Mouse (Mus musculus) kidney, embryonic 14.5 days (tissue): ENCODE measurements at regions not wholly inside any gene's neighbourhood (a gene's known extent, or its start where the extent isn't known, plus 50 kb on each side); places are given as distances from the start of the nearest gene placed in this dataset.

Experiments used
- ATAC-seq: fragments of 200-750 bp; cut with Nextera tagmentation; 2 replicates; pipeline ENCODE4 v1.8.0; 2017; ENCODE audit warnings: moderate number of reproducible peaks, mild to moderate bottlenecking, moderate TSS enrichment, moderate library complexity; ENCODE audit not compliant: low FRiP score, low TSS enrichment
- H3K27ac ChIP-seq: fragments of 300-500 bp; sonication (generic); 2 replicates; pipeline ENCODE4 v1.5.1; 2014; ENCODE audit warnings: low read depth, mild to moderate bottlenecking, low read length, moderate library complexity, mixed read lengths
- H3K27me3 ChIP-seq: fragments of 300-500 bp; sonication (generic); 2 replicates; pipeline ENCODE4 v1.6.1; 2014; ENCODE audit warnings: mild to moderate bottlenecking, low read length; ENCODE audit not compliant: control insufficient read depth, insufficient read depth
- H3K36me3 ChIP-seq: fragments of 300-500 bp; sonication (generic); 2 replicates; pipeline ENCODE4 v1.6.1; 2014; ENCODE audit warnings: low read length, mixed read lengths; ENCODE audit not compliant: control insufficient read depth, insufficient read depth
- H3K4me1 ChIP-seq: fragments of 300-500 bp; sonication (generic); 2 replicates; pipeline ENCODE4 v1.6.1; 2014; ENCODE audit warnings: low read length, mixed read lengths; ENCODE audit not compliant: control insufficient read depth, insufficient read depth
- H3K4me2 ChIP-seq: fragments of 300-500 bp; sonication (generic); replicated peaks from 2 replicates; pipeline ENCODE4 v1.6.1; 2014; ENCODE audit warnings: low read depth, mild to moderate bottlenecking, low read length
- H3K4me3 ChIP-seq: fragments of 300-500 bp; sonication (generic); 2 replicates; pipeline ENCODE4 v1.5.1; 2014; ENCODE audit warnings: mild to moderate bottlenecking, low read length
- H3K9ac ChIP-seq: fragments of 300-500 bp; sonication (generic); 2 replicates; pipeline ENCODE4 v1.6.1; 2014; ENCODE audit warnings: low read depth, mild to moderate bottlenecking, low read length, moderate library complexity
- H3K9me3 ChIP-seq: fragments of 300-500 bp; sonication (generic); 2 replicates; pipeline ENCODE4 v1.6.1; 2016; ENCODE audit warnings: low read length; ENCODE audit not compliant: control insufficient read depth
- WGBS: fragments of 180-500 bp; shearing (Covaris S2); extraction: QIAGEN DNeasy Blood & Tissue Kit; methylation state at CpG from one replicate; pipeline ENCODE4 v1.1.7; 2014; 5-methylcytosine and 5-hydroxymethylcytosine counted together

GRCm38 (mm10) chr17:65193341-65193740 is 347.2 kb downstream of the Tmem232 start:
- Histone ChIP-seq H3K4me1 (no peaks in the 10 kb centered on the region), H3K36me3 (no peaks in the 10 kb centered on the region), H3K9ac (no peak overlapping the region), H3K27me3 (no peaks in the 10 kb centered on the region), H3K4me2 (no peak overlapping the region), H3K27ac (no peak overlapping the region), H3K9me3 (no peaks in the 10 kb centered on the region), H3K4me3 (no peak overlapping the region)
- 85% methylated on average over 2 of the region's 2 CpGs for WGBS
- ATAC-seq: no peak

- Histone ChIP-seq H3K27ac (no peak overlapping the region), H3K4me3 (no peak overlapping the region), H3K4me1 (no peaks in the 10 kb centered on the region), H3K4me2 (no peak overlapping the region), H3K36me3 (no peaks in the 10 kb centered on the region), H3K9ac (no peak overlapping the region), H3K27me3 (no peaks in the 10 kb centered on the region), H3K9me3 (no peaks in the 10 kb centered on the region)
- WGBS: 90% methylated on average over 12 of the region's 12 CpGs
- no peak for ATAC-seq
These were observed 348.0 kb downstream of the Tmem232 start for GRCm38 (mm10) chr17:65192432-65193059.

- Histone ChIP-seq H3K4me3 (no peak overlapping the region), H3K27me3 (no peaks in the 10 kb centered on the region), H3K27ac (0 out of 2 replicates have a peak overlapping the region, but pooled peaks have one; percentile 24), H3K9ac (no peak overlapping the region), H3K9me3 (no peaks in the 10 kb centered on the region), H3K4me2 (no peak overlapping the region), H3K4me1 (no peaks in the 10 kb centered on the region), H3K36me3 (no peaks in the 10 kb centered on the region)
- peak; percentile 68; the same call in 1 of the 2 replicates for ATAC-seq
- WGBS: 29% methylated on average over 12 of the region's 12 CpGs
These were observed 349.6 kb downstream of the Tmem232 start for GRCm38 (mm10) chr17:65190839-65191591.

GRCm38 (mm10) chr17:65181164-65181563 is 345.3 kb upstream of the 4930583I09Rik start:
- Histone ChIP-seq H3K4me2 (no peak overlapping the region), H3K4me1 (no peaks in the 10 kb centered on the region), H3K9me3 (no peaks in the 10 kb centered on the region), H3K9ac (no peak overlapping the region), H3K27ac (no peak overlapping the region), H3K27me3 (no peaks in the 10 kb centered on the region), H3K36me3 (no peaks in the 10 kb centered on the region), H3K4me3 (no peak overlapping the region)
- ATAC-seq: no peak
- whole genome bisulfite sequencing: 68% methylated on average over 4 of the region's 4 CpGs

- no peaks in the 10 kb centered on the region for H3K27me3 ChIP-seq
- no peak for ATAC-seq
- H3K4me1 ChIP-seq: no peaks in the 10 kb centered on the region
- 79% methylated on average over 4 of the region's 4 CpGs for WGBS
- H3K4me3 ChIP-seq: no peak overlapping the region
- H3K4me2 ChIP-seq: no peak overlapping the region
- no peaks in the 10 kb centered on the region for H3K9me3 ChIP-seq
- no peaks in the 10 kb centered on the region for H3K36me3 ChIP-seq
- H3K9ac ChIP-seq: no peak overlapping the region
- no peak overlapping the region for H3K27ac ChIP-seq
These were observed 339.9 kb upstream of the 4930583I09Rik start for GRCm38 (mm10) chr17:65175770-65176169.

DNA sequence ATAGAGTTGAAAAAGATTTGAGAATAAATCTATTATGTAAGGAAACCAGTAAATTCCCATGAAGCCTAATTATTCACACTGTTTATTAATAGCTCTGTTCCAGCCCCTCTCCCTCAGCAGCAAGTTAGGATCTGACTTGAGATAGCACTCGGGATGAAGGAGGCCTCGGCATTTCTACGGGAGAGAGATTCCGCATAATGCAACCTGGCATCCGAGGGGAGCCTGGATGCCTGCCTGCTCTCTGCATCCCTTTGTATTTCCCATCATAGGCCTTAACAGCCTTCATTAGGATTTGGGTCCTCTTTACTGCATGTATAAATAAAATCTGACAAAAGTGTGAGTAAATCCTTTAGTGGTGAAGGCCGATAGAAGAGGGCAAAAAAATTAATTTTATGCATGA is 338.2 kb upstream of the 4930583I09Rik start:
- Histone ChIP-seq H3K9me3 (no peaks in the 10 kb centered on the region), H3K4me2 (no peak overlapping the region), H3K4me1 (no peaks in the 10 kb centered on the region), H3K27me3 (no peaks in the 10 kb centered on the region), H3K4me3 (no peak overlapping the region), H3K9ac (no peak overlapping the region), H3K36me3 (no peaks in the 10 kb centered on the region), H3K27ac (no peak overlapping the region)
- no peak for ATAC-seq
- 88% methylated on average over 6 of the region's 6 CpGs for WGBS

DNA sequence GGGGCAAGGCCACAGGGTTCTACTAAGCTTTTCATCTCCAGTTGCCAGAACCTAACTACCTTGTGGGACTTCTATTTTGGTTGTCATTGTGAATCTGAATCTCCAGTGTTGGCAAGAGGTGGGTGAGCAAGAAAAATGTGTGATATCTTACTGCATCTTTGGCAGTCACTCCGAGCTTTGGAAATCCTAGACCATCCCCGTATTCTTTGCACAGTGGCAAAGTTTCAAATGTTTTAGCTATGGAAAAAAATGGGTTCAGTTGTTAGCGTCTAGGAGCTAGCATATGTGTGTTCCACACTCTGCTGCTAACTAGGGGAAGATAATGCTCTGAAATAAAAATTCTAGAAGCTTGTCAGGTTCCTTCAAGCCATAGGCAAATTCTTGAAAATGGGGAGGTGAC is 337.4 kb upstream of the 4930583I09Rik start:
- Histone ChIP-seq H3K27me3 (no peaks in the 10 kb centered on the region), H3K4me3 (no peak overlapping the region), H3K4me2 (no peak overlapping the region), H3K36me3 (no peaks in the 10 kb centered on the region), H3K9ac (no peak overlapping the region), H3K9me3 (no peaks in the 10 kb centered on the region), H3K27ac (no peak overlapping the region), H3K4me1 (no peaks in the 10 kb centered on the region)
- no peak for ATAC-seq
- WGBS: 96% methylated on average over 3 of the region's 3 CpGs

GRCm38 (mm10) chr17:65170691-65171090 is 334.8 kb upstream of the 4930583I09Rik start:
- no peak overlapping the region for H3K4me3 ChIP-seq
- no peaks in the 10 kb centered on the region for H3K36me3 ChIP-seq
- H3K9me3 ChIP-seq: no peaks in the 10 kb centered on the region
- 93% methylated on average over 4 of the region's 4 CpGs for WGBS
- no peaks in the 10 kb centered on the region for H3K27me3 ChIP-seq
- H3K27ac ChIP-seq: no peak overlapping the region
- H3K4me1 ChIP-seq: no peaks in the 10 kb centered on the region
- no peak overlapping the region for H3K4me2 ChIP-seq
- ATAC-seq: no peak
- no peak overlapping the region for H3K9ac ChIP-seq

DNA sequence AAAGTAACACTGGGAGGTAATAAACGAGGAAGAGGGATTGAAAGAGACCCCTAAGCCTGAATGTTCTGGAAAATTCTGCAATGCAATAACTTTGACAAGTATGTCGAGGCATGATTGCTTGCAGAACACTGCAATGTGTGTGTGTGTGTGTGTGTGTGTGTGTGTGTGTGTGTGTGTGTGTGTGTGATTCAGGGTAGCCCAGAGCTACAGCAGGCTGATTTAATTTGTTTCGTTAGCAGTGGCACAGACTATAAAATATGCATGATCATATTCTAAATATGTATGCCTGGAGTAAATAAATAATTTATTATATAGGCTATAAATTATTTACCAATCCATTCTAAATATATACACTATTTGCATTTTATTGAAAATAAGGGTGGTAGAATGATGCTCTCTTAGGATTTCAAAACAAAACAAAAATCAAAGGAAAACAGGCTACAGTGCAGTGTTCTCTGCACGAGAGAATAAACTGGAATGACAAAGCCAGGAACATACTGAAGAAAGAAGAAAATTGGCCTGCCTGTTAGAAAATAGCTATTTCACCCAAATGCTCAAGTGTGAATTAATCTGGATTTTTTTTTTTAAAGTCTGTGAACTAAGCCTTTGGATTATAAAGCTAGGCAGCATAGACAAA is 334.2 kb upstream of the 4930583I09Rik start:
- H3K9me3 ChIP-seq: no peaks in the 10 kb centered on the region
- no peak for ATAC-seq

More for the DNA sequence above, 334.2 kb upstream of the 4930583I09Rik start:
- Histone ChIP-seq H3K4me3 (no peak overlapping the region), H3K4me2 (no peak overlapping the region), H3K36me3 (no peaks in the 10 kb centered on the region), H3K27me3 (no peaks in the 10 kb centered on the region), H3K9ac (no peak overlapping the region), H3K27ac (no peak overlapping the region), H3K4me1 (no peaks in the 10 kb centered on the region)
- WGBS: 83% methylated on average over 4 of the region's 4 CpGs
